Mouse (Mus musculus): ENCODE measurements around the gene Mrps36.
A peak's percentile ranks its signal among the peaks of the same experiment; 100 is the strongest.
"Not testable (repeated sequence)": the region's sequence is repeated elsewhere in the genome, so short reads cannot be mapped to it uniquely, and the experiment has no call there.

The Mrps36 gene

DNA sequence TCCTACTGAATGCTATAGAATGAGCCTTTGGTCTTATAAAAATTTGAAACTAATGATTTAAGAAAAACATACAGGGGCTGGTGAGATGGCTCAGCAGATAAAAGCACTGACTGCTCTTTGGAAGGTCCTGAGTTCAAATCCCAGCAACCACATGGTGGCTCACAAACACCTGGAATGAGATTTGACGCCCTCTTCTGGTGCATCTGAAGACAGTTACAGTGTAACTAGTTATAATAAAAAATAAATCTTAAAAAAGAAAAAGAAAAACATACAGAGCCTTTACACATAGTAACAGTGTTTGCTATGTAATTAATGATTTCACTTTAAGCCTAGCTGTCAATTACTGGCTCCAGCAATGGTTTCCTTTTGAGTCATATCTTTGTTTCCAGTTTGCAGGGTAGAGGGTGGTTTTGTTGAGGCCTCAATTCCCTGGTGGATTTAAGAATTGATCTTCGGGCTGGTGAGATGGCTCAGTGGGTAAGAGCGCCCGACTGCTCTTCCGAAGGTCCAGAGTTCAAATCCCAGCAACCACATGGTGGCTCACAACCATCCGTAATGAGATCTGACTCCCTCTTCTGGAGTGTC, 12.9 kb downstream of the Mrps36 start:
- DNase-seq (ENCODE audit: low spot score) = not testable (repeated sequence)

DNA sequence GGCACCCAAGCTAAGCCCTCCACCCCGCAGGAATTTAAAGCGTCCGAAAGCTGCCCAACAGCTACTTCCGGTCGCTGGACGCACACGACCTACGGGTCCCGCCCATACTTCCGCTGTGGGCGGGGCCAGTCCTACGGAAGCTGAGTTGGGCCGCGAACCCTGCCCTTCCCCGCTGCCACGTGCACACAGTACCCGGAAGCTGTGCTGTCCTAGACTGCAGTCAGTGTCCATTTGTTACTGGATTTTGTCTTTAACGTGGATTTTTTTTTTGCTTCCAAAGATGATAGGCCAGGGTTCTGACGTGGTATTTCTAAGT, 13.6 kb downstream of the Mrps36 start, which contains the start of gene Cdk7:
TSS of gene Cdk7 (minus strand) at position 79 of the 316 bp plus-strand sequence.
- DNase-seq (ENCODE audit: low spot score) = peak; percentile 99

DNA sequence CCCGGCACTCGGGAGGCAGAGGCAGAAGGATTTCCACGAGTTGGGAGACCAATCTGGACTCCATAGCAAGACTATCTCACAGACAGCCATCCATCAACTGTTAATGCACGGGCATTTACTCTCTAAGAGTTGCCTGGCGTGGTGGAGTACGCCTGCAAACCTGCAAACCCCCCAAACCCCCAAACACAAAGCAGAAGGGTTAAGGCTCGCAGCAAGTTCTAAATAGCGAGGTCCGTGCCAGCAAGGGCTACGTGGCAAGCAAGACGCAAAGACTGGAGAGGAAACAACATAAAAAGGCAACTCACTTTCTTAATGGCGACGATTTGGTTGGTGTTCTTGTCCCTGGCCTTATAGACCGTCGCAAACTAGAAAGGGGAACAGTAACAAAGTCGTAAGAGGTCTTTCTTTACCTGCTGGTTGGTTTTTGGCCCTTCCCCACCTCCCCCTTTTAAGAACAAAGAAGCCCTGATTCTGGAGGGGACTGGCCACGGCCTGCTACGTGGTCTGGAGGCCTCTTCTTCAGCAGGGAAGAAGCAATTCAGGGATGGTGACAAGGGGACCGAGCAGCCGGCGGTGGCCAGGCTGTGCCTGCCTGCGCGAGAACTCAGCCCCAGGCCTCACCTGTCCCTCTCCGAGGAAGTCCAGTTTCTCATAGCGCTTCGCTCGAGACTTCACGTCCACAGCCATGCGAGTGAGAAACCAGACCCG, 14.2 kb downstream of the Mrps36 start:
- peak; percentile 17 for DNase-seq (ENCODE audit: low spot score)

DNA sequence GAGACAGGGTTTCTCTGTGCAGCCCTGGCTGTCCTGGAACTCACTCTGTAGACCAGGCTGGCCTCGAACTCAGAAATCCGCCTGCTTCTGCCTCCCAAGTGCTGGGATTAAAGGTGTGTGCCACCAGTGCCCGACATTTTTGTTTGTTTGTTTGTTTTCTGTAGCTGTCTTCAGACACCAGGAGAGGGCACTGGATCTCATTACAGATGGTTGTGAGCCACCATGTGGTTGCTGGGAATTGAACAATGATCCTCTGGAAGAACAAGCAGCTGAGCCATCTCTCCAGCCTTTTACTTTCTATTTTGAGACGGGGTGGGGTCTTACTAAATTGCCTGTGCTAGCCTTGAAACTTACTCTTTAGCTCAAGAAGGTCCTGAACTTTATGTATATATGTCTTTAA, 15.9 kb downstream of the Mrps36 start:
- DNase-seq (ENCODE audit: low spot score) = not testable (repeated sequence)

DNA sequence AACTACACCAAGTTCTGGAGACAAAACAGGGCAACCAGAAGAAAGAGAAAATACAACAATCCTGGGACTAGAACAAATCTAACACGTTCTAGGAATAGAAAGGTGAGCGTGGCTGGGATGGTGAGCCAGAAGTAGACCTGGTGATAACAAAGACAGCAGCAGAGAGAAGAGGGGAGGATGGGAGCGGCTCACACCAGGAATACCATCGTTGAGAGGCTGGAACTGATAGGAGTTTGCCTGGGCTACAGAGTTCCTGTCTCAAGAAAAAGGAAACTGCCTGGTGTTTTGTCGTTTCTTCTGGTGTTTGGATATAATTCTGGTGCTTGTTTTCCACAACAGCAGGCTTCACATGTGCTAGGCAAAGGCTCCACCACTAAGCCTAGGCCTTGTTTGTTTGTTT, 16.4 kb downstream of the Mrps36 start:
- no peak for DNase-seq (ENCODE audit: low spot score)

DNA sequence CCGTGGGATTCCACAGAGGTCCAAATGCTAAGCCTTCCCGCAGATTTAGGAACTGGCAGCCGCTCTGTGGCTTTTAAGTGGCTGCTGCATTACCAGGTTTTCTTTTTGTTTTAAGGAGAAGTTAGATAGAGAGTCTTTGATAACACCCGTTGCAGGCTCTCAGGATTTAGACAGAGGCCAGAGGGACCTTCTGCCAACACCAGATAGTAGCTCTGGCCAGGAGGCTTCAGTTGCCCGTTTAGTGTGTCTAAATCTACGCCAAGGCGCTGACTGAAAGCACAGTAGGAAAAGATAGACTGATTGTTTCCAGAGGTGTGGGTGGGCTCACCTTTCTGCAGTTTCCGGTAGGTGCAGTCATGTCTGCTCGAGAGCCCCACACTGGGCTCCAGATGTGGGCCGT, 19.3 kb downstream of the Mrps36 start:
- no peak for DNase-seq (ENCODE audit: low spot score)

DNA sequence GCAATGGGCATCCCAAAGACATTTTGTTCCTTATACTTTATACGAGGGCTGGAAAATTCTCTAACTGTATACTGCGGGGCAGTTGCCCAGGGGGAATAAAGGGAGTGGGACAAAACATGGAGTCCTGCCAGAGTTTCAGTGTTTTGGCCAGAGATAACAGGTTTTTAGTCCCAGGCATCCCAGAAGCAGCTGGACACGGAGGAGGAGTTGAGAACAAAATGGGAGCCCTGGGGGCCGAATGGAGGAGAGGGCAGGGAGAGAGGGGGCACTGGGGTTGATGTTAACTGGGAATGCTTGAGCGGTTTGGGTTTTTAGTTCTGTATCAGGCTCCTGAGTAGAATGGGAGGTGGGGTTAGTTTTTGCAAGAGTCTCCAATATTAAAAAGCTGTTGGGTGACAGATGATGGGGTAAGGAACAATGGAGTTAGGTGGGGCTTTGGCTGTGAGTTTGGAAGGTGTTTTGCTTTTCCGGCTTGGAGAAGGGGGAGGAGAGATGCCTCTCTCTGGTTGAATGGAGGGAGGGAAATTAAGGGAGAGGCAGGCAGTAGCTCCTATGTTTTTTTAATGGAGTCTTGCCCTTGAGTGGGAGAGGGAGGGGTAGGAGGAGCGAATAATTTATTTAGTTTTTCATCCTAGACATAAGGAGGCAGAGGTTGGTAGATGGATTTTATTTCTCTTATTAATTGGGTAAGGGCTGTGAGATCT, 20.3 kb downstream of the Mrps36 start:
- no peak for DNase-seq (ENCODE audit: low spot score)

DNA sequence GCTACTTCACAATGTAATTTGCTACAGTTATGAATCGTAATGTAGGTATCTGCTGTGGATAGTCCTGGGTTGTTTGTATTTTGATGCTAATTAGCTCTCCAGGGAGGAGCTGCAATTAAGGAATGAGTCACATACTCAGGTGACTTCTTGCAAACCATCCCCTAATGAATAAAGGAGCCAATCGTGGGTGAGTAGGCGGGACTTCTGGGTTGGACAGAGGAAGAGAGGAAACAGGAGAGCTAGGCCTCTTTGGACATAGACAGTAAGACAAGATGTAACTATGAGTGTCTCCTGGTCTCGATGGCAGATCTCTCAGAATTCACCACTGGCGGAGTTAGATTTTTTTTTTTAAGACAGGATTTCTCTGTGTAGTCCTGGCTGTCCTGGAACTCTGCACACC, 22.8 kb downstream of the Mrps36 start:
- peak; percentile 21 for DNase-seq (ENCODE audit: low spot score)

DNA sequence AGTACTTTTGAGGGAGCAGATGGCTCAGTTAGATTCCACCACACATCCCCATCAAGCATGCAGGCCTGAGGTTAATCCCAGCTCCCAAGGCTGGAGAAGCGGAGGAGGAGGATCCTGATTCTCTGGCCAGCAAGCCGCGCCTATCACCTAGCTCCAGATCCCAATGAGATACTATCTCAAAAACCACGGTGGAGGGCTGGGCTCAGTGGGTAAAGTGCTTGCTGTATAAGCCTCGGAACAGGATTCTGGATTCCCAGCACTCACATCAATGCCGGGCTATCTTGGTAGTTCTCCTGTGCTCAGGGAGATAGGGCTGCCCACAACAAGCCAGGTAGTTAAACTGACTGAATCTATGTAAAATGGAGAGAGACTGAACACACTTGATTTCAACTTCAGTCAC, 29.0 kb downstream of the Mrps36 start:
- no peak for DNase-seq (ENCODE audit: low spot score)

DNA sequence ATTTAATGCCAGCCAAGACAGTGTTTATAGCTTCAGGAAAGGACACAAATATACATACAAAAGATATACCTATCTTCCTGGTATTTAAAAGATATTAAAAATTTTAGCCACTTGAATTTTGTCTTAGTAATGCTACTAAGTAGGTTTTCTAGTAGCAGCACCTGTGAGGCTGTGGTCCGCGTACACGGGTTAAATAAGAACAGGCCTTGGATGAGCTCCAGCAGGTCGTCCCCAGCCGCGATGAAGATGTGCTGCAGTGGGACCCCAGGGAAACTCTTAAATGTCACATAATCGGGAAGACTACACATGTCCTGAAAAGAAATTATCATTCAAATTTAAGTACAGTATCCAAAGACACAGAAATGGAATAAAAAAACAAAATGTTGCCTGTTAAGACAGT, 38.3 kb downstream of the Mrps36 start:
- DNase-seq (ENCODE audit: low spot score) = no peak

DNA sequence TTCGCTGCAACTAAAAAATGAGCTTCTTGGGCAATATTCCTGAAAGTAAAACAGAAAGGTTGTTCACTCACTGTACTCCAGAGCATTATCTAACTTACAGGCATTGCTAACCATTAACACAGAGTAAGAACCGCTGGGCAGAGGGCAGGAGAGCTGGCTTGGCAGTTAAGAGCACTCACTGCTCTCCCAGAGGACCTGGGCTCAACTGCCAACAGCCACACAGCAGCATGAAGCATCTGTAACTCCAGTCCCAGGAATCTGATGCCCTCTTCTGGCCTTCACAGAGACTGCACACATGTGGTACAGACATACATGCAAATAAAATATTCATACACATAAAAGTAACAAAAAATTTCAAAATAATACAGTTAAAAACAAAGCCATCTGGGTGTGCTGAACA, 41.0 kb downstream of the Mrps36 start:
- DNase-seq (ENCODE audit: low spot score) = no peak

DNA sequence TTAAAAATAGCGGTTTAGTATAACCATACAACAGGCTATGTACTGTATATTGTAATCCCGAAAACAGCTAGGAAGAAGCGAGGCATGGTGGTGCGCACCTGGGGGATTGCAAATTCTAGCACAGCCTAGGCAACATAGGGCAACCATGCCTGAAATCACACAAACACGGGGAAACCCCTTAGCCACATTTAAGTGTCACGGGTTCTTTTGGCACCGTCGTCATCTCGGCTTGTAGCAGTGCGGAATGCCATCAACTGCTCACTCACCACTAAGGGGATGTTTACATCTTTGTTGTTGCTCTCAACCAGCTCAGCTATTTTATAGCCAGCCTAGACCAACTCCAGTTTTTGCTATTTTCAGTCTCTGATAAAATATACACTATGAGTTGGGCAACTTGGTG, 45.6 kb downstream of the Mrps36 start:
- no peak for DNase-seq (ENCODE audit: low spot score)

DNA sequence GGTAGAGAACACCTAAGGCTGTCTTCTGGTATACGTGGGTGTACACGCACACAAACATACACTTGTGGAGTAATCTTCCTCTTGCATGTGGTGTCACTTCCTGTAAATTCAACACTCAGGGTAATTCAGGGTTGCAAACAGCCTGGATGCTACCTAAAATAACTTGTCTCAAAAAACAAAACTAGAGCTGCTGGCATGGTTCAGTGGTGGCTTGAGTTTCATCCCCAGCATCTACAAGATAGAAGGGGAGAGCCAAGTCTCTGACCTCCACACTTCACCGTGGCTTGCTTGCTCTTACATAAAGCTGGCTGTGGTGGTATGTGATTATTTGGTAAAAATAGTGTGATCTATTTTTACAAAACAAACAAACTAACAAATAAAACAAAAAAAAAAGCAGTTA, 46.9 kb downstream of the Mrps36 start:
- DNase-seq (ENCODE audit: low spot score) = no peak

DNA sequence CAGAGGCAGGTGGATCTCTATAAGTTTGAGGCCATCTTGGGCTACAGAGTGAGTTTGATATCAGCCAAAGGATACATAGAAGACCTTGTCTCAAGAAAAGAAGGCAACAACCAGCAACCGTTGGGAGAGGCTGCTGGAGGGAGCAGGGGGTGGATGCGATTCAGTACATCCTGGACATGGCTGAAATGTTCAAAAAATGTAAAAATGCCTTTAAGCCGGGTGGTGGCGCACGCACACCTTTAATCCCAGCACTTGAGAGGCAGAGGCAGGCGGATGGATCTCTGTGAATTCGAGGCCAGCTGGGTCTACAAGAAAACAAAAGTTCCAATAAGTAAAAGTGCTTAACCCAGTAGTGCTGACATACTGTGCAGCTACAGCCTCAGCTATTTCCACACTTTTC, 56.9 kb downstream of the Mrps36 start:
- no peak for DNase-seq (ENCODE audit: low spot score)
